Mouse (Mus musculus) activated CD4-positive, CD25-positive, alpha-beta regulatory T cell, adult 9 weeks (primary cell): Measurements from ENCODE around the gene Arpc3. TPM values are rescaled to one million over a fixed set of nuclear protein-coding genes. Genes with fewer than 3 reads are reported as not detected.

Experiments
- polyA plus RNA-seq: library from polyadenylated mRNA; unstranded; fragments of 100-300 nt; shearing (Covaris generic); gene quantifications from one replicate; pipeline ENCODE4 v1.2.1, GENCODE M21; 2017

Gene Arpc3
- polyA plus RNA-seq, result 598 TPM

GRCm38 (mm10) chr5:122391786-122392180, at the start of gene Arpc3:
Gene Arpc3 (plus strand): TSS chr5:122391878.

GRCm38 (mm10) chr5:122353807-122354491, 37.7 kb upstream of the Arpc3 start, which contains the start of the genes Rad9b and Vps29:
Gene Rad9b (minus strand): TSS chr5:122354233.
Gene Vps29 (plus strand): TSS chr5:122354369.

GRCm38 (mm10) chr5:122371591-122372191, 20.0 kb upstream of the Arpc3 start, which contains the start of gene Gpn3:
Gene Gpn3 (plus strand): TSS chr5:122371876.

GRCm38 (mm10) chr5:122372192-122372769, 19.4 kb upstream of the Arpc3 start, which contains the start of gene Fam216a:
Gene Fam216a (minus strand): TSS chr5:122372364.

GRCm38 (mm10) chr5:122421271-122422068, 29.8 kb downstream of the Arpc3 start, which contains the start of gene Anapc7:
Gene Anapc7 (plus strand): TSS chr5:122421693.

Other genes with a start within 250 kb of the Arpc3 start
- gene Ppp1cc, start 233.6 kb upstream of the Arpc3 start, polyA plus RNA-seq, result 62.8 TPM
- 104 TPM for gene Hvcn1, start 185.1 kb upstream of the Arpc3 start, polyA plus RNA-seq
- 1.5 TPM for gene Tctn1, start 127.4 kb upstream of the Arpc3 start, polyA plus RNA-seq
- gene Pptc7, start 107.5 kb upstream of the Arpc3 start, polyA plus RNA-seq, result 11.1 TPM
- 5.3 TPM for gene Rad9b, start 37.6 kb upstream of the Arpc3 start, polyA plus RNA-seq
- 171 TPM for gene Vps29, start 37.5 kb upstream of the Arpc3 start, polyA plus RNA-seq
- 74.4 TPM for gene Gpn3, start 20.0 kb upstream of the Arpc3 start, polyA plus RNA-seq
- 21.4 TPM for gene Fam216a, start 19.5 kb upstream of the Arpc3 start, polyA plus RNA-seq
- 37.4 TPM for gene Anapc7, start 29.8 kb downstream of the Arpc3 start, polyA plus RNA-seq
- gene Atp2a2, start 110.3 kb downstream of the Arpc3 start, polyA plus RNA-seq, result 7.1 TPM
- gene Ift81, start 222.6 kb downstream of the Arpc3 start, polyA plus RNA-seq, result 4.9 TPM